In genomic region chr7:80652289-80652688, GRCm38 (mm10) we compare ENCODE assay signal across 10 mouse cellular contexts. TPM values are rescaled to one million over a fixed set of nuclear protein-coding genes. Genes with fewer than 3 reads are reported as not detected.
A peak's percentile ranks its signal among the peaks of the same experiment; 100 is the strongest.
DNase-seq lines count a peak whose midpoint lies in the region; ATAC-seq and TF ChIP-seq lines count a peak whose summit lies in the region.
"Had no signal": no experiment of that assay in that cellular context is flagged by ENCODE, and none has a peak within 500 bp of the region (broad histone marks: within the 10 kb centered on the region; RNA-seq: fewer than 3 reads in every experiment).

No protein-coding gene starts in this region.

- DNase-seq in heart, postnatal 10 days: no peak
- DNase-seq in cerebellum, postnatal 14 days: no peak
- no peak for DNase-seq in adrenal gland, postnatal 25 days
- DNase-seq in kidney, adult 2 months: no peak

- no peaks in the 10 kb centered on the region for H3K36me3 ChIP-seq in heart, embryonic 15.5 days
- H3K36me3 ChIP-seq in midbrain, embryonic 12.5 days: no peaks in the 10 kb centered on the region
- H3K36me3 ChIP-seq in kidney, adult 2 months (ENCODE audit: control insufficient read depth, insufficient read depth, low read length): no peaks in the 10 kb centered on the region

- no peak for TF ChIP-seq POLR2A in bone marrow macrophage, adult 2 months (IDR thresholded peaks at IDR 0.05; ENCODE audit: borderline replicate concordance, low read depth, low read length)
- TF ChIP-seq POLR2A in kidney, adult 2 months (IDR thresholded peaks at IDR 0.05; ENCODE audit: low read depth, low read length): no peak

- intact Hi-C loops in heart, postnatal 10 days (cut with DNase I): loop anchor here (5.0 kb wide), 1 partner anchor 35 kb away; the partner anchor contains the start of gene Crtc3

- no peak for TF ChIP-seq CTCF in bone marrow macrophage, adult 2 months (IDR thresholded peaks at IDR 0.05; ENCODE audit: low read depth, low read length)
- TF ChIP-seq CTCF in kidney, adult 2 months (conservative IDR thresholded peaks at IDR 0.05; ENCODE audit: insufficient read depth, insufficient read length, low read depth, low read length): no peak

- no peak overlapping the region for H3K4me3 ChIP-seq in heart, embryonic 15.5 days
- peak overlapping the region; percentile 35 for H3K4me3 ChIP-seq in bone marrow macrophage, adult 2 months (ENCODE audit: insufficient read depth, low read length)
- no peak overlapping the region for H3K4me3 ChIP-seq in midbrain, embryonic 12.5 days
- H3K4me3 ChIP-seq in kidney, adult 2 months (ENCODE audit: insufficient read depth, low read depth, low read length): no peak overlapping the region
- H3K4me3 ChIP-seq: left cerebral cortex, adult 2 months had no signal

- ATAC-seq in heart, embryonic 15.5 days (replicated peaks; ENCODE audit: insufficient number of reproducible peaks, insufficient read depth, low FRiP score, low read depth): no peak
- ATAC-seq in granulocyte monocyte progenitor cell, adult 5-6 weeks (replicated peaks; ENCODE audit: poor library complexity, severe bottlenecking): peak; percentile 38
- no peak for ATAC-seq in midbrain, embryonic 12.5 days (ENCODE audit: low FRiP score, low read depth)
- ATAC-seq: activated CD4-positive, CD25-positive, alpha-beta regulatory T cell, adult 4 months had no signal

- H3K4me1 ChIP-seq in heart, embryonic 15.5 days (replicated peaks): peaks cover 60% of the 10 kb centered on the region
- peaks cover 60% of the 10 kb centered on the region for H3K4me1 ChIP-seq in bone marrow macrophage, adult 2 months (ENCODE audit: control insufficient read depth, insufficient read depth, low read length)
- peaks cover 20% of the 10 kb centered on the region for H3K4me1 ChIP-seq in midbrain, embryonic 12.5 days
- peaks cover 7% of the 10 kb centered on the region; the same call in 1 of the 2 replicates for H3K4me1 ChIP-seq in kidney, adult 2 months (ENCODE audit: control insufficient read depth, insufficient read depth, low read length)

- 49% methylated on average over 5 of the region's 5 CpGs for WGBS in heart, embryonic 15.5 days
- 40% methylated on average over 5 of the region's 5 CpGs for WGBS in midbrain, embryonic 12.5 days
- WGBS in kidney, adult 2 months: 61% methylated on average over 5 of the region's 5 CpGs

- no peaks in the 10 kb centered on the region for H3K27me3 ChIP-seq in heart, embryonic 15.5 days
- H3K27me3 ChIP-seq in midbrain, embryonic 12.5 days: no peaks in the 10 kb centered on the region
- H3K27me3 ChIP-seq in kidney, adult 2 months (replicated peaks; ENCODE audit: control insufficient read depth, insufficient read depth, low read length): no peaks in the 10 kb centered on the region

- no peak overlapping the region for H3K4me2 ChIP-seq in heart, embryonic 15.5 days
- H3K4me2 ChIP-seq in midbrain, embryonic 12.5 days (replicated peaks): no peak overlapping the region

- no peaks in the 10 kb centered on the region for H3K9me3 ChIP-seq in heart, embryonic 15.5 days (replicated peaks)
- H3K9me3 ChIP-seq in midbrain, embryonic 12.5 days: no peaks in the 10 kb centered on the region

- no peak overlapping the region for H3K9ac ChIP-seq in heart, embryonic 15.5 days
- H3K9ac ChIP-seq in midbrain, embryonic 12.5 days (replicated peaks): no peak overlapping the region

- peak overlapping the region; percentile 58 for H3K27ac ChIP-seq in heart, embryonic 15.5 days
- H3K27ac ChIP-seq in bone marrow macrophage, adult 2 months (ENCODE audit: insufficient read depth, low read depth, low read length): peak overlapping the region; percentile 85
- H3K27ac ChIP-seq in midbrain, embryonic 12.5 days (replicated peaks): peak overlapping the region; percentile 15
- H3K27ac ChIP-seq in kidney, adult 2 months (ENCODE audit: insufficient read depth, low read depth, low read length): no peak overlapping the region

RNA-seq across cellular contexts. Expression of gene Crtc3, which starts 36.4 kb away (rescaled TPM):
- 16.9 and 21.7 TPM in 2 replicates for polyA plus RNA-seq in heart, embryonic 15.5 days (2015; fragmentation: Nextera tagmentation; extraction: Ambion mirVana)
- 10 to 100 TPM; 20.6 to 20.7 TPM for total RNA-seq in heart, postnatal 10 days (2021)
- polyA plus RNA-seq in bone marrow macrophage, adult 2 months (2012; ENCODE audit: insufficient read depth, insufficient read length, missing spikeins): 14.6 and 16.7 TPM in 2 replicates
- total RNA-seq in granulocyte monocyte progenitor cell, adult 5-6 weeks (2014; fragmentation: Nextera tagmentation): 21.7 and 33.0 TPM in 2 replicates
- 6.2 and 6.8 TPM in 2 replicates for total RNA-seq in granulocyte monocyte progenitor cell, adult 5-6 weeks (2017)
- polyA plus RNA-seq in midbrain, embryonic 12.5 days (2016; fragmentation: Nextera tagmentation; extraction: Ambion mirVana): 12.6 and 13.7 TPM in 2 replicates
- total RNA-seq in adrenal gland, postnatal 25 days (2021): 34.0 and 39.3 TPM in 2 replicates
- polyA plus RNA-seq in kidney, adult 2 months (2012; rRNA removed): 13.2 and 13.3 TPM in 2 replicates
